Mouse (Mus musculus) small intestine, adult 10 weeks (tissue): Measurements from ENCODE around the gene Naalad2. TPM values are rescaled to one million over a fixed set of nuclear protein-coding genes. Genes with fewer than 3 reads are reported as not detected.

Source experiments
- polyA plus RNA-seq: library from polyadenylated mRNA; stranded (reverse); fragments of 350-450 nt; fragmentation: Illumina TruSeq; extraction: RNeasy Lipid Tissue Mini Kit (QIAGEN cat#74804); gene quantifications from one replicate; pipeline ENCODE4 v1.2.3, GENCODE M21; 2014; ENCODE audit warnings: low replicate concordance

The Naalad2 gene
- 5.0 TPM for polyA plus RNA-seq

GRCm38 (mm10) chr9:18402895-18403294 lies at the start of gene Naalad2:
Gene Naalad2, minus strand, starts transcription at chr9:18402995.

GRCm38 (mm10) chr9:18430354-18430753 lies 27.6 kb upstream of the Naalad2 start, which contains the start of gene Mbd3l2:
Gene Mbd3l2, plus strand, starts transcription at chr9:18430654.

GRCm38 (mm10) chr9:18404118-18404517 lies 1.3 kb upstream of the Naalad2 start, which contains the start of gene Ubtfl1:
Gene Ubtfl1, plus strand, starts transcription at chr9:18404418.

GRCm38 (mm10) chr9:18291571-18292429 lies 111.0 kb downstream of the Naalad2 start, which contains the start of gene Chordc1:
Gene Chordc1, plus strand, starts transcription at chr9:18292125.

Other genes with a start within 250 kb of the Naalad2 start
- 172 TPM for gene Chordc1, start 110.9 kb downstream of the Naalad2 start, polyA plus RNA-seq
- not detected for gene Ubtfl1, start 1.4 kb upstream of the Naalad2 start, polyA plus RNA-seq
- not detected for gene Mbd3l2, start 27.7 kb upstream of the Naalad2 start, polyA plus RNA-seq
- gene Zfp558, start 75.3 kb upstream of the Naalad2 start, polyA plus RNA-seq: 3.1 TPM
- gene Mbd3l1, start 75.4 kb upstream of the Naalad2 start, polyA plus RNA-seq: not detected